Mouse (Mus musculus) lung, postnatal 0 days (tissue): ENCODE measurements around the gene Gm20388.

Experiments used
- CTCF ChIP-seq: IDR thresholded peaks from 2 replicates; pipeline ENCODE4 v1.5.1; 2016; ENCODE audit warnings: antibody characterized with exemption, mild to moderate bottlenecking
- EP300 ChIP-seq: IDR thresholded peaks from 2 replicates; pipeline ENCODE4 v1.6.1; 2016; ENCODE audit warnings: antibody characterized with exemption, mild to moderate bottlenecking, control low read depth

GRCm38 (mm10) chr8:124273606-124274218 is 4363.1 kb downstream of the Gm20388 start:
- TF ChIP-seq CTCF: no peak
- TF ChIP-seq EP300: no peak
